ENCODE assay signal across 10 mouse cellular contexts in the genomic region with DNA sequence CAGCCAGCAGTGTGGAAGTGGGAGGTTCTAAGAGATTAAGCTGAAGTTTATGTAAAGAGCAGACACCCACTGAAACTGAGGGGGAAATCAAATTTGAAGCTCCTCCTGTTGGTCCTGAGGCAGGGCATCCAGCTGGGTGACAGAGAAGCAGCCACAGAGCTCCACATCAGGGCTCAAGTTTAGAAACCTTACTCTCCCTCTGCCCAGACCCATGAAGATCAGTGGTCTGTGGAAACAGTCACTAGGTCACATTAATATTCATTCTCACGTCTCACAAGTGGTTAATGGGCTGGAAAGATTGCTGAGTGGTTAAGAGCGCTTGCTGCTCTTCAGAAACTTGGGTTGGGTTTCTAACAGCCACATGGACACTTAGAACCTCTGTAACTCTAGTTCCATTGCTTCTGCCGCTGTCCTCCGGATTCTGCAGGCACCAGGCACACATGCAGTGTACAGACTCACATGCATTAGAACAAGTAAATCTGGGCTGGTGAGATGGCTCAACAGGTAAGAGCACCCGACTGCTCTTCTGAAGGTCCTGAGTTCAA. TPM values are rescaled to one million over a fixed set of nuclear protein-coding genes. Genes with fewer than 3 reads are reported as not detected.
"Had no signal": no experiment of that assay in that cellular context is flagged by ENCODE, and none has a peak within 500 bp of the region (broad histone marks: within the 10 kb centered on the region; RNA-seq: fewer than 3 reads in every experiment).

No protein-coding gene starts in this region.

RNA-seq across cellular contexts. Expression of a gene that starts 3.2 kb away (rescaled TPM):
- polyA plus RNA-seq: midbrain, embryonic 10.5 days; midbrain, embryonic 12.5 days; midbrain, embryonic 14.5 days; midbrain, embryonic 16.5 days; myocyte; neural tube, embryonic 11.5 days; small intestine, adult 2 months had no signal

RNA-seq across cellular contexts. Expression of a gene that starts 31.6 kb away (rescaled TPM):
- polyA plus RNA-seq: lung, embryonic 14.5 days; lung, embryonic 16.5 days; midbrain, embryonic 10.5 days; midbrain, embryonic 12.5 days; midbrain, embryonic 14.5 days; midbrain, embryonic 16.5 days; myocyte; small intestine, adult 2 months; stomach, embryonic 14.5 days had no signal
